Mouse (Mus musculus) gastrocnemius, postnatal 36 days (tissue): Measurements from ENCODE around the gene Muc3a. TPM values are rescaled to one million over a fixed set of nuclear protein-coding genes. Genes with fewer than 3 reads are reported as not detected.
A peak's percentile ranks its signal among the peaks of the same experiment; 100 is the strongest.

Experiments used
- DNase-seq, 2 experiments: peaks; one replicate each; pipeline ENCODE4 v3.0.0; 2022
- intact Hi-C: fragments of 180-260 bp; cut with DNase I; formaldehyde crosslinking; loops from one replicate; pipeline ENCODE4 v1.15.1; 2025
- long read RNA-seq, 2 experiments: library from polyadenylated mRNA; stranded (forward); transcript quantifications; one replicate each; pipeline ENCODE4 v2.0.0; 2021
- total RNA-seq, 2 experiments: library from RNA; stranded (reverse); gene quantifications; 2 replicates each; pipeline ENCODE4 v1.2.3; 2021

Gene Muc3a
- total RNA-seq: under 1 TPM; 0.17 to 0.31 TPM
- long read RNA-seq, experiment 1: 0 reads
- long read RNA-seq, experiment 2: 0 reads

- no peak for DNase-seq
- intact Hi-C loops: no loop called here
These were observed at the start of gene Muc3a for GRCm38 (mm10) chr5:137212289-137212688. Gene Muc3a, minus strand, starts transcription at chr5:137212389.

GRCm38 (mm10) chr5:137211114-137211829 is 917 bp downstream of the Muc3a start:
- DNase-seq: no peak
- intact Hi-C loops: no loop called here

DNA sequence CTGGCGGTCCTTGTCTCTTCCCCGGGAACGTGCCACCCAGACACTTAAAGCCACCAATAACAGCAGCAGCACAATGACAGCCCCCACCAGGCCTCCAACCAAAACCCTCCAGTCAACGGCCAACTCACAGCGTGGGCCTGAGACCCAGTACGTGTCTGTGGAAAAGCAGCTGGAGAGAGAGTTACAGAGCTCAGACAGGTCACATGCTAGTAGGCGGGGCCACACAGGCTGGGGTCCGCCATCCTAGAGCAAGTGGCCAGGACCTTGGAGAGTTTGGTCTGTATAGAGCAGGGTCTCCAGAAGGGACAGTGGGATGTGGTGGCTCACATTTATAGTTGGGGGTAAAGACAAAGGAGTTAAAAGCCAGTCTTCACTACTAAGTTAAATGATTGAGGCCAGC is 1.5 kb downstream of the Muc3a start:
- DNase-seq: no peak
- intact Hi-C loops: no loop called here

- no peak for DNase-seq
- intact Hi-C loops: no loop called here
These were observed 6.9 kb downstream of the Muc3a start for GRCm38 (mm10) chr5:137205301-137205700.

GRCm38 (mm10) chr5:137194488-137195120 is 17.6 kb downstream of the Muc3a start:
- no peak for DNase-seq
- intact Hi-C loops: no loop called here

- intact Hi-C loops: no loop called here
- DNase-seq: no peak
These were observed 18.8 kb downstream of the Muc3a start for GRCm38 (mm10) chr5:137193279-137193952.

- intact Hi-C loops: no loop called here
These were observed 22.9 kb downstream of the Muc3a start for GRCm38 (mm10) chr5:137189326-137189725.

DNA sequence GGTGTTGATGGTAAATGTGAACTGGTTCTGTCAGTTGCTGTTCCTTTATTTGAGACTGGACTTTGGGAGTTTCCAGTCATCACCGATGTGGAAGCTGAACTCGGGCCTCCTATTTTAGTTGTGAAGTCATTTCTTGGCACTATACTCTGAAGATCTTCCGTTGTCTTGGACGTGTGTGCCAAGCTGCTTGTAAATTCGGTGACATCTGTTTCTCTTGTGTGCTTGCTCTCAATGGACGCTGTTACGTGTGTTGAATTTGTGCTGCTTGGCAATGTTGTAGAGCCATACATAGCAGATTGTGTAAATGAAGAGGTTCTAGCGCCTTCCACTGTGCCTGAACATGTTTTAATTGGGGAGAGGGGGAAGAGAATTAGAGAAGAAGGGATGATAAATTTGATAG is 26.8 kb downstream of the Muc3a start:
- intact Hi-C loops: no loop called here

More at GRCm38 (mm10) chr5:137189326-137189725, 22.9 kb downstream of the Muc3a start:
- DNase-seq: no peak

DNA sequence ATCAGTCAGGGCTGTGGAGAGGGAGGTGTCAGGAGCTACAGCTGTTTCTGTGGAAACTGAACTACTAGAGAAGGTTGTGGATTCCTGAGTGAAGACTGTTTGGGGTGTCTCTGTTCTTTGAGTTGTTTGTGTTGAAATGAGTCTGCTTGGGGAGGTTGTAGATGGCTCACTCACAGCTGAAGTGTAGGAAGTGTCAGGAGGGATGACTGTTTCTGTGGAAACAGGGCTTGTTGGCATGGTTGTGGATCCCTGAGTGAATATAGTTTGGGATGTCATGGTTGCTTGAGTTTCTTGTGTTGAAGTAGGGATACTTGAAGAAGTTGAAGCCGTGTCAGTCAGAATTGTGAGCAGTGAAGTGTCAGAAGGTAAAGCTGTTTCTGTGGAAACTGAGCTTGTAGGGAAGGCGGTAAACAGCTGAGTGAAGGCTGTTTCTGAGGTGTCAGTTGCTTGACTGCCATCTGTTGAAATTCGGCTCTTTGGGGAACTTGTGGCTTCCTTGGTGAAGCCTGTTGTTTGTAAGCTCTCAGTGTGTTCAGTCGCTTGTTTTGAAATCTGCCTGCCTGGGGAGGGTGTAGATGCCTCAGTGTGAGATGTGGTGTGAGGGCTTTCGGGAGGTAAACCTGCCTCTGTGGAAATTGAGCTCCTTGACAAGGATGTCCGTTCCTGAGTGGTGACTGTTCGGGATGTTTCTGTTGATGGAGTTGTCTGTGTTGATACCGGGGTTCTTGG is 32.4 kb downstream of the Muc3a start:
- intact Hi-C loops: no loop called here
- no peak for DNase-seq

More for the DNA sequence above, 26.8 kb downstream of the Muc3a start:
- no peak for DNase-seq

DNA sequence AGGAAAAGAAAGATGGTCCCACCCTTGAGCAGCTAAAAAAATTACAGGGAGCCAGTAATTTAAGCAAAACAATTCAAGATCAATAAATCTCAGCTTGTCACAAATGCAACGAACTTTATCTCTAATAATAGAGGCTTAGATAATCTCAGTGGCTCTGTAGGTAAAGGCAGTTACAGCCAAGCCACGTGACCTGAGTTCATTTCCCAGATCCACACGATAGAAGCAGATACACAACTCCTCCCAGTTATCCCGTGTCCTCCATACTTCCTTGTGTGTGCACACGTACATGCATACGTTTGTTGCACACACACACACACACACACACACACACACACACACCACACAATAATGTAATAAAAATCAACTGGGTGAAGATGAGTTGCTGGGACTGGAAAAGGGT is 38.2 kb downstream of the Muc3a start:
- intact Hi-C loops: no loop called here
- no peak for DNase-seq

DNA sequence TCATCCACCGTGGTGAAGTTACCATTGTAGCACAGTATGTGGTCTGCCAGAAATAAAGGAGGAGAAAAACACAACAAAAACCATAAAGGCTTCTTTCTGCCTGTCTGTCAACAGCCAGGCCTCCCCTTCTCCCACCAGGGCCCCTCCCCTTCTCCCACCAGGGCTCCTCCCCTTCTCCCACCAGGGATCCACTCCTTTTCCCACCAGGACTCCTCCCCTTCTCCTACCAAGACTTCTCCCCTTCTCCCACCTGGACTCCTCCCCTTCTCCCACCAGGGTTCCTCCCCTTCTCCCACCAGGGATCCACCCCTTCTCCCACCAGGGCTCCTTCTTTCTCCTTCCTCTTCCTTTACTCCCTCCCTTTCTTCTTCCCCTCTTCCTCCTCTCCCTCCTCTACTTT is 39.6 kb downstream of the Muc3a start:
- no peak for DNase-seq
- intact Hi-C loops: no loop called here

GRCm38 (mm10) chr5:137171478-137171877 is 40.7 kb downstream of the Muc3a start:
- DNase-seq: no peak
- intact Hi-C loops: no loop called here

GRCm38 (mm10) chr5:137170836-137171380 is 41.3 kb downstream of the Muc3a start:
- DNase-seq: no peak
- intact Hi-C loops: no loop called here

DNA sequence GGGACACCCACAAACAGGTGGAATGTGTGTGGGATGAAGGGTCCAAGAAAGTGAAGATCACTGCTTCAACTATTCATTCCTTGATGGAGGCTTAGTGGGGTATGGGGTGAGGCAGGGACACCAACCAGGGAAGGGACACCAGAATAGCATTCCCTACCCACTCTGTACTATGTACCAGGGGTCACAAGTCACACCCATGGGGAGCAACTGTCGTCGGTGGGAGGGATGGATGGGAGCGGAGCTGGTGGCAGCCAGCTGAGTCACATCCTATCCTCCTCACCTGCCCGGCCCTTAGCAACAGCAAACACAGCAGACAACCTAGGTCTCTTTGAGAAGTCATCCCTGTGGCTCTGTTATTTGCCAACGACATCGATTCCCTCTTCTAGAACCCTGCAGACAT is 44.6 kb downstream of the Muc3a start:
- intact Hi-C loops: no loop called here
- DNase-seq: no peak

DNA sequence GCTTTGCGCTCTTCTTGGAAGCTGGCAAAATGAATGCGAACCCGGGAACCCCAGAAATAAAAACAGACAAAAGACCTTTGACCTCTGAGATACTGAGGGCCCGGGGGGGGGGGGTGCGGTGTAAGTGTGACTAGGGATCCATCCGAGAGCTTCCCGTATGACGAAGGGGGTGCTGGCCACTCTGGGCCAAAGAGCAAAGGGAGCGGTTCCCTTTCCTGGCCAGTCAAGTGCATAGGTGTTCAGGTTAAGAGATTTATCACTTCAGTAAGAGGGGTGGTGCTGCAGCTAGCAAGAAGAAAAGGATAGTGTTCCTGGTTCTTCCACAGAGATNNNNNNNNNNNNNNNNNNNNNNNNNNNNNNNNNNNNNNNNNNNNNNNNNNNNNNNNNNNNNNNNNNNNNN is 46.2 kb downstream of the Muc3a start:
- intact Hi-C loops: no loop called here
- no peak for DNase-seq

GRCm38 (mm10) chr5:137161853-137162252 is 50.3 kb downstream of the Muc3a start:
- intact Hi-C loops: no loop called here

GRCm38 (mm10) chr5:137159461-137159860 is 52.7 kb downstream of the Muc3a start:
- DNase-seq: peak in 1 of 2 experiments; percentile 29
- intact Hi-C loops: no loop called here

More at GRCm38 (mm10) chr5:137161853-137162252, 50.3 kb downstream of the Muc3a start:
- DNase-seq: no peak
